Mouse (Mus musculus): ENCODE data around the gene Frmd3. TPM values are rescaled to one million over a fixed set of nuclear protein-coding genes. Genes with fewer than 3 reads are reported as not detected.
A peak's percentile ranks its signal among the peaks of the same experiment; 100 is the strongest.

The Frmd3 gene
- polyA plus RNA-seq (2014; fragmentation: Nextera tagmentation; extraction: Ambion mirVana): 0.85 and 1.4 TPM in 2 replicates

DNA sequence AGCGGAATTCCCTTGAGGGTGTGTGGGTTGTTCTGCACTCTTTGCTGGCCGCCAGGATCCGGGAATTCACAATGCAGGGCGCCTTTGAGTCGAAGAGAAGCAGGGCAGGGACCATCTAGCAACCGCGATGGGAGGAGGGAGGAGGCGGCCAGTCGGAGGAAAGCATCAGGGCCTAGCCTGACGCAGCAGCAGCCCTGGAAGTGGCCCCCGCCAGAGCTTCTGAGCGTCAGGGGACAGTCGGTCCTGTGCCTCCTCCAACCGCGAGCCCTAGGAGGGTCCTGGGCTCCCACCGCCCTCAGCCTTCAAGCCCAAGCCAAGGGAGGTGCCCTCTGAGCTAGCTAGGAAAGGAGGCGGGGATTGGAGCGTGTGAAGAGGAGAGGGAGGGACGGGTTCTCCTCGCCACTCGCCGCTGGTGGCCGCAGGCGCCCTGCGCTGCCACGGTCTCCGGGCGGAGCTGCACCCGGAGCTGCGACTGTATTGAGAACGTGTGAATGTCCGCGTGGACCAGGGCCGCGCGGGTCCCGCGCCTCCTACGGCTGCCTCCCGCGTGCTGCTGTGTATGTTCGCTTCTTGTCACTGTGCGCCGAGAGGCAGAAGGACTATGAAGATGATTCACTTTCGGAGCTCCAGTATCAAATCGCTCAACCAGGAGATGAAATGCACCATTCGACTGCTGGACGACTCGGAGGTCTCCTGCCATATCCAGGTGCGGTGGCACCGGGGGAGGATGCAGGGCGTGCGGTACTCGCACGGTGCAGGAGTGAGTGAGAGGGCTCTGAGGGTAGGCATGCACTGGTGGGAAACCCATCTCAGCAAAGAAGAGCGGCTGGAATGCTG lies at the start of gene Frmd3:
Gene Frmd3, plus strand, starts transcription at position 232 of the 837 bp plus-strand sequence.
- H3K9ac ChIP-seq (ENCODE audit: low read length): peak within 1 kb of the TSS; percentile 60
- peaks cover 3% of the 10 kb centered on the region; the same call in 1 of the 2 replicates for H3K27me3 ChIP-seq (ENCODE audit: control insufficient read depth, insufficient read depth, low read length)
- peak within 1 kb of the TSS; percentile 88 for H3K4me2 ChIP-seq (ENCODE audit: low read depth, severe bottlenecking)
- ATAC-seq (ENCODE audit: insufficient number of reproducible peaks, low FRiP score, low TSS enrichment, low read depth) (peak; percentile 93), DNase-seq (ENCODE audit: low spot score) (peak; percentile 73)
- no peaks in the 10 kb centered on the region for H3K36me3 ChIP-seq (ENCODE audit: control insufficient read depth, insufficient read depth, low read length)
- 0 out of 2 replicates have a peak, but pooled peaks cover 2% of the 10 kb centered on the region for H3K4me1 ChIP-seq (ENCODE audit: control insufficient read depth, insufficient read depth, low read length)
- H3K9me3 ChIP-seq (ENCODE audit: control insufficient read depth, low read length): no peaks in the 10 kb centered on the region
- peak within 1 kb of the TSS; percentile 47 for H3K4me3 ChIP-seq (ENCODE audit: low read depth, low read length)
- H3K27ac ChIP-seq (replicated peaks; ENCODE audit: low read depth, low read length): no peak within 1 kb of the TSS
- under 1% methylated on average over 54 of the region's 56 CpGs for WGBS

DNA sequence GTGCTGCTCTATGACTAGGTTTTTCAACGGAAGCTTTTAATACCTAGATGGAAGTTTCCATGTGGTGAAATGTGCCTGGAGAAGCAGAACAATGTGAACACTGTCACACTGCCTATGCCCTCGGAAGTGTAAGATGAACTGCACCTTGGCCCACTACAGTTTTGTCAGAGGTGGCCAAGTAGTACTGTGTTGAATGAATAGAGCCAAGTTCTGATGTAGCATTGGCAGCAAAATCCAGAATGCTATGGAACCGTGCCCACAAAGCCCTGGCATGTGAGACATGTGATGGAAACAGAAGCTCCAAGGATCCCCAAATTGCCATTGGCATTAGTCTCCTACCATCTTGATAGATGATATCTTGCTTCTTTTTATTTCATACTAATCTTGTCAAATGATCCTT lies 32.8 kb upstream of the Frmd3 start:
- no peaks in the 10 kb centered on the region for H3K27me3 ChIP-seq (ENCODE audit: control insufficient read depth, insufficient read depth, low read length)
- H3K9me3 ChIP-seq (ENCODE audit: control insufficient read depth, low read length): no peaks in the 10 kb centered on the region
- H3K36me3 ChIP-seq (ENCODE audit: control insufficient read depth, insufficient read depth, low read length): no peaks in the 10 kb centered on the region
- H3K27ac ChIP-seq (replicated peaks; ENCODE audit: low read depth, low read length): no peak overlapping the region
- H3K9ac ChIP-seq (ENCODE audit: low read length): no peak overlapping the region
- ATAC-seq (ENCODE audit: insufficient number of reproducible peaks, low FRiP score, low TSS enrichment, low read depth) (no peak), DNase-seq (ENCODE audit: low spot score) (no peak)
- no peaks in the 10 kb centered on the region for H3K4me1 ChIP-seq (ENCODE audit: control insufficient read depth, insufficient read depth, low read length)
- WGBS: 82% methylated on average over 3 of the region's 3 CpGs
- no peak overlapping the region for H3K4me2 ChIP-seq (ENCODE audit: low read depth, severe bottlenecking)
- no peak overlapping the region for H3K4me3 ChIP-seq (ENCODE audit: low read depth, low read length)

DNA sequence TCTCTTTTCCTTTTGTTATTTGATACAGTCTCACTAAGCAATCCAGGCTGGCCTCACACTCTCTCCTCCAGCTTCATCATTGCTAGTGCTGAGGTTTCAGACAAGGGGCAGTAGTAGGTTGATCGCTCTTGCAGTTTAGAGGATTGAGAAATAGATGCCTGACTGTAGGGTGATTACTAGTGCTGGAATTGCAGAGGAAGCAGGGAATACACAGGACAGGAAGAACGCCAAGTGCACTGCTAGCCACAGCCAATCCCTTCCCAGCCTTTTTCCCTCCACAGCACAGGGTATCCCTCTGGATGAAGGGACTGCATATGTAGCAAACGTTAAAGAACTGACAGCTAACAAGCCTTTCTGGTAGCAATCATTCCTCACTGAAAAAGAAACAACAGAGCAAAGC lies 965 bp upstream of the Frmd3 start:
- DNase-seq (ENCODE audit: low spot score) (no peak), ATAC-seq (ENCODE audit: insufficient number of reproducible peaks, low FRiP score, low TSS enrichment, low read depth) (no peak)
- Histone ChIP-seq H3K4me1 (ENCODE audit: control insufficient read depth, insufficient read depth, low read length) (0 out of 2 replicates have a peak, but pooled peaks cover 2% of the 10 kb centered on the region), H3K4me2 (ENCODE audit: low read depth, severe bottlenecking) (no peak overlapping the region), H3K27me3 (ENCODE audit: control insufficient read depth, insufficient read depth, low read length) (peaks cover 3% of the 10 kb centered on the region; the same call in 1 of the 2 replicates), H3K27ac (replicated peaks; ENCODE audit: low read depth, low read length) (no peak overlapping the region), H3K9me3 (ENCODE audit: control insufficient read depth, low read length) (no peaks in the 10 kb centered on the region), H3K36me3 (ENCODE audit: control insufficient read depth, insufficient read depth, low read length) (no peaks in the 10 kb centered on the region), H3K4me3 (ENCODE audit: low read depth, low read length) (no peak overlapping the region), H3K9ac (ENCODE audit: low read length) (no peak overlapping the region)
- WGBS: 52% methylated on average over 3 of the region's 3 CpGs

DNA sequence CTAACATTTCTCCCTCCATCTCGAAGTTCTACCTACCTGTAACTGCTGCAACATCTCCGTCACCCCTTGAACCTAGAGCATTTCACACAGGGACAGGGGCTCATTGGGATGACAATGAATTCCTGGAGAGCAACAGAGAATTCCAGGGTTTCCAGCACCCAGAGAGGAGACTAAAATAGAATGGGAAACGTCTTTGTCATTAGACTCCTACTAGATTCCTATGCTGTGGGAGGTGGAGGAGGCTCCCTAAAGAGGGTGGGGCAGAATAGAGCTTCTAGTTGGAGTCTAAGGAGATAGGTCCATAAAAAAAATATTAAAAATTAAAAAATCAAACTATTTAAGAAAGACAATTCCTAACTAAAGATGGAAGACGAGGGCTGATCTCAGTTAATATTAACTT lies 542 bp upstream of the Frmd3 start:
- DNase-seq (ENCODE audit: low spot score) (no peak), ATAC-seq (ENCODE audit: insufficient number of reproducible peaks, low FRiP score, low TSS enrichment, low read depth) (no peak)
- H3K4me3 ChIP-seq (ENCODE audit: low read depth, low read length): no peak overlapping the region; the same call in 1 of the 2 replicates
- 0 out of 2 replicates have a peak, but pooled peaks cover 2% of the 10 kb centered on the region for H3K4me1 ChIP-seq (ENCODE audit: control insufficient read depth, insufficient read depth, low read length)
- 49% methylated on average over 4 of the region's 4 CpGs for WGBS
- H3K36me3 ChIP-seq (ENCODE audit: control insufficient read depth, insufficient read depth, low read length): no peaks in the 10 kb centered on the region
- H3K9me3 ChIP-seq (ENCODE audit: control insufficient read depth, low read length): no peaks in the 10 kb centered on the region
- peak overlapping the region; percentile 88 for H3K4me2 ChIP-seq (ENCODE audit: low read depth, severe bottlenecking)
- H3K9ac ChIP-seq (ENCODE audit: low read length): no peak overlapping the region
- no peak overlapping the region for H3K27ac ChIP-seq (replicated peaks; ENCODE audit: low read depth, low read length)
- H3K27me3 ChIP-seq (ENCODE audit: control insufficient read depth, insufficient read depth, low read length): peaks cover 3% of the 10 kb centered on the region; the same call in 1 of the 2 replicates

DNA sequence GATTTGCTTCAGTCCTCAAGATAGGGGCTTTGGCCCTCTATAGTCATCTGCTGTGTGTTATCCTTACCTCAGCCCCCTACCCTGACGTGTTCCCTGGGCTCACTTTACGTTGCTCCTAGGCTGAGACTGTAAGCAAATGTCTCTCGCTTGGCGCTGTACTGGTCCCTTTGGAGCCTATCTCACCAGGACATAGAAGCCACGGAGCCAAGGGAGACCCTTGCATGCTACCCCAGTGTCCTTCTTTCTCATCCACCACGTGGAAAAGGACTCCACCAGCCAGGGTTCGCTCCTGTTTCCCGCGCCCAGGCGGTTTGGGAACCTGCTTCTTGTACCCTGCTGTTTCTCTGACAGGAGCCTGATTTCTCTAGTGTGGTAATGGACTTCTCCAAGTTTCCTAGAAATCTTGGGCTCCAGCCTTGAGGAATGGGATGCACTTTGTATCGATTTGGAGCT lies 832 bp downstream of the Frmd3 start:
- DNase-seq (ENCODE audit: low spot score): peak; percentile 44
- ATAC-seq (ENCODE audit: insufficient number of reproducible peaks, low FRiP score, low TSS enrichment, low read depth): peak; percentile 33; the same call in 1 of the 2 replicates

DNA sequence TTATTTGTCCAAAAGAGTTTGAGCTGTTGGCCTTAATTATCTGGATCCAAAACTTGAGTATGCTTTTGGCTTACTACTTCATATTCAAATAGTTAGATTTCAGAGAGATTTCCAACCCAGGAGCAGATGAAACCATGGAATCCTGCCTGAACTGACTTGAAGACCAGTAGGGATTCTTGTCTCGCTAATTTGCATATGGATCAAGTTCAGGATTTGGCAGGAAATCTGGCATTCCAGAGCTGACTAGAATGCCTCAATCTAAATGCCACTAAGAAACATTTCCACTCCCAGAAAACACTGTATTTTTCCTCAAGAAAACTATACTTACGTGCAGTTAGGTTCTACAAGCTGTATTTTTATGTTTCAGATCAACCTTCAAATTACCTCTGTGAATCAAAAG lies 6.8 kb downstream of the Frmd3 start:
- H3K27me3 ChIP-seq (ENCODE audit: control insufficient read depth, insufficient read depth, low read length): no peaks in the 10 kb centered on the region
- no peaks in the 10 kb centered on the region for H3K9me3 ChIP-seq (ENCODE audit: control insufficient read depth, low read length)
- no peaks in the 10 kb centered on the region for H3K36me3 ChIP-seq (ENCODE audit: control insufficient read depth, insufficient read depth, low read length)
- H3K4me1 ChIP-seq (ENCODE audit: control insufficient read depth, insufficient read depth, low read length): no peaks in the 10 kb centered on the region
- no peak for ATAC-seq (ENCODE audit: insufficient number of reproducible peaks, low FRiP score, low TSS enrichment, low read depth)
- no peak overlapping the region for H3K4me3 ChIP-seq (ENCODE audit: low read depth, low read length)
- no peak overlapping the region for H3K4me2 ChIP-seq (ENCODE audit: low read depth, severe bottlenecking)
- no peak overlapping the region for H3K9ac ChIP-seq (ENCODE audit: low read length)
- no peak for DNase-seq (ENCODE audit: low spot score)
- no peak overlapping the region for H3K27ac ChIP-seq (replicated peaks; ENCODE audit: low read depth, low read length)
- WGBS: 79% methylated on average over 2 of the region's 2 CpGs

More for the DNA sequence above, 832 bp downstream of the Frmd3 start:
- Histone ChIP-seq H3K9me3 (ENCODE audit: control insufficient read depth, low read length) (no peaks in the 10 kb centered on the region), H3K4me3 (ENCODE audit: low read depth, low read length) (peak overlapping the region; percentile 47), H3K4me2 (ENCODE audit: low read depth, severe bottlenecking) (peak overlapping the region; percentile 88), H3K27me3 (ENCODE audit: control insufficient read depth, insufficient read depth, low read length) (peaks cover 3% of the 10 kb centered on the region; the same call in 1 of the 2 replicates), H3K9ac (ENCODE audit: low read length) (peak overlapping the region; percentile 60; the same call in 1 of the 2 replicates), H3K36me3 (ENCODE audit: control insufficient read depth, insufficient read depth, low read length) (no peaks in the 10 kb centered on the region), H3K27ac (replicated peaks; ENCODE audit: low read depth, low read length) (no peak overlapping the region), H3K4me1 (ENCODE audit: control insufficient read depth, insufficient read depth, low read length) (0 out of 2 replicates have a peak, but pooled peaks cover 2% of the 10 kb centered on the region)
- 7% methylated on average over 11 of the region's 11 CpGs for WGBS

DNA sequence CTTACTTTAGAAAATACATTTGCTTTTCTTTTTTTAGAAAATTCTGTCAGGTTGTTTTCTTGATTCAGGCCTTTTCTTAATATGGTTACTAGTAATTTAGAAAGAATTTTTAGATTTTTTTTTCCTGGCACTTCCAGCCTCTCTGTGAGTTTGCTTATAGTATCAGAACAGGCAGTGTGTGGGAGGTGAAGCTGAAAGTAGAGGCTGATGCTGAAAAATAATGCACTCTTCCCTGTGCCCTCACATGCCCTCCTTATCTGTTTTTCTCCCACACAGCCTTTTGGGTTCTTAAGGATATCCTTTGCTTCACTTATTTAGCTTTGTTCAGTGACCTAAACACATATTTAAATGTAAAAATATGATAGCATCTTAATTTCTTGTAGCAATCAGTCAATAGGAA lies 30.0 kb downstream of the Frmd3 start:
- no peaks in the 10 kb centered on the region for H3K27me3 ChIP-seq (ENCODE audit: control insufficient read depth, insufficient read depth, low read length)
- no peak overlapping the region for H3K4me3 ChIP-seq (ENCODE audit: low read depth, low read length)
- H3K9ac ChIP-seq (ENCODE audit: low read length): no peak overlapping the region
- no peaks in the 10 kb centered on the region for H3K4me1 ChIP-seq (ENCODE audit: control insufficient read depth, insufficient read depth, low read length)
- H3K27ac ChIP-seq (replicated peaks; ENCODE audit: low read depth, low read length): no peak overlapping the region
- no peaks in the 10 kb centered on the region for H3K9me3 ChIP-seq (ENCODE audit: control insufficient read depth, low read length)
- DNase-seq (ENCODE audit: low spot score) (no peak), ATAC-seq (ENCODE audit: insufficient number of reproducible peaks, low FRiP score, low TSS enrichment, low read depth) (no peak)
- H3K36me3 ChIP-seq (ENCODE audit: control insufficient read depth, insufficient read depth, low read length): no peaks in the 10 kb centered on the region
- H3K4me2 ChIP-seq (ENCODE audit: low read depth, severe bottlenecking): no peak overlapping the region

DNA sequence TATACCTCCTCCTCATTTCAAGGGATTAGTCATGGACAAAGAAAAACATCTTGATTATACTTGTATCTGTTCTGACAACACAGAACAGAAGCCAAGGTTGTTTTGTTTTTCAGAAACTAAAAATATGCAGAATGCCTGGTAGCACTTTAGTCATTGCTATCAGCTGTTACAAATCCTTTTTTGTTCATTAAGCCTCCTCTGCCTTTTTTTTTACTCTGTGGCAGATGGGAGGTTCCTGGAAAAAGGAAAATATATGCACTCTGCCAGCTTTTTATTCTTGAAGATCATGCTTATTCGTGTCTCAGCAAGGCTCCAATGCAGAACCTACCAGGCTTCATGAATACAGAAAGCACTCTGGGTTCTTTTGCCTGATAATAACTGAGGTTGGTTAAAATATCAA lies 38.5 kb downstream of the Frmd3 start:
- no peak overlapping the region for H3K9ac ChIP-seq (ENCODE audit: low read length)
- no peak overlapping the region for H3K27ac ChIP-seq (replicated peaks; ENCODE audit: low read depth, low read length)
- 91% methylated on average over 1 of the region's 1 CpGs for WGBS
- no peak overlapping the region for H3K4me3 ChIP-seq (ENCODE audit: low read depth, low read length)
- no peak for ATAC-seq (ENCODE audit: insufficient number of reproducible peaks, low FRiP score, low TSS enrichment, low read depth)
- no peaks in the 10 kb centered on the region for H3K9me3 ChIP-seq (ENCODE audit: control insufficient read depth, low read length)
- no peak overlapping the region for H3K4me2 ChIP-seq (ENCODE audit: low read depth, severe bottlenecking)
- no peaks in the 10 kb centered on the region for H3K27me3 ChIP-seq (ENCODE audit: control insufficient read depth, insufficient read depth, low read length)
- H3K4me1 ChIP-seq (ENCODE audit: control insufficient read depth, insufficient read depth, low read length): no peaks in the 10 kb centered on the region
- H3K36me3 ChIP-seq (ENCODE audit: control insufficient read depth, insufficient read depth, low read length): no peaks in the 10 kb centered on the region
- DNase-seq (ENCODE audit: low spot score): no peak

Data from limb, embryonic 11.5 days (tissue).